Mouse (Mus musculus) spleen, adult 2 months (tissue): ENCODE data around the gene Sox4. TPM values are rescaled to one million over a fixed set of nuclear protein-coding genes. Genes with fewer than 3 reads are reported as not detected.

Experiments used
- DNase-seq, 2 experiments: peaks; one replicate each; pipeline versions ENCODE4 v3.0.0 to v3.0.0-alpha.2; 2012 to 2021; ENCODE audit warnings: low spot score in 2 of 2, low read depth in 1 of 2
- H3K27ac ChIP-seq: fragments of 200-500 bp; 2 replicates; pipeline ENCODE4 v1.5.1; 2012; ENCODE audit warnings: low read length, inconsistent platforms; ENCODE audit not compliant: insufficient read depth
- H3K27me3 ChIP-seq: fragments of 200-500 bp; 2 replicates; pipeline ENCODE4 v1.6.1; 2012; ENCODE audit warnings: mild to moderate bottlenecking, moderate library complexity, low read length, inconsistent platforms; ENCODE audit not compliant: control insufficient read depth, insufficient read depth
- H3K36me3 ChIP-seq: fragments of 200-500 bp; 2 replicates; pipeline ENCODE4 v1.6.1; 2012; ENCODE audit warnings: mild to moderate bottlenecking, low read length, inconsistent platforms; ENCODE audit not compliant: control insufficient read depth, insufficient read depth
- H3K4me1 ChIP-seq: fragments of 200-500 bp; 2 replicates; pipeline ENCODE4 v1.6.1; 2011; ENCODE audit warnings: inconsistent platforms; ENCODE audit not compliant: control insufficient read depth, insufficient read depth, insufficient read length
- H3K4me3 ChIP-seq: fragments of 200-500 bp; 2 replicates; pipeline ENCODE4 v1.5.1; 2011; ENCODE audit warnings: mild to moderate bottlenecking, inconsistent platforms; ENCODE audit not compliant: insufficient read depth, insufficient read length; ENCODE audit errors: extremely low read depth
- CTCF ChIP-seq: fragments of 200-500 bp; IDR thresholded peaks from 2 replicates; pipeline ENCODE4 v1.5.1; 2011; ENCODE audit warnings: mild to moderate bottlenecking, inconsistent platforms; ENCODE audit not compliant: insufficient read depth, insufficient read length, insufficient replicate concordance; ENCODE audit errors: extremely low read depth
- POLR2A ChIP-seq: fragments of 200-500 bp; IDR thresholded peaks from 2 replicates; pipeline ENCODE4 v1.6.1; 2011; ENCODE audit warnings: low read depth, low read length, inconsistent platforms
- WGBS: fragments of 180-500 bp; shearing (Covaris S2); methylation state at CpG from one replicate; pipeline ENCODE4 v1.1.7; 2018; 5-methylcytosine and 5-hydroxymethylcytosine counted together
- polyA plus RNA-seq: library from polyadenylated mRNA; depleted of rRNA; stranded (reverse); fragments of >200 nt; gene quantifications from 2 replicates; pipeline ENCODE4 v1.2.3, GENCODE M21; 2012

Sox4 gene
- polyA plus RNA-seq, 1 experiment = 6.0 TPM

DNA sequence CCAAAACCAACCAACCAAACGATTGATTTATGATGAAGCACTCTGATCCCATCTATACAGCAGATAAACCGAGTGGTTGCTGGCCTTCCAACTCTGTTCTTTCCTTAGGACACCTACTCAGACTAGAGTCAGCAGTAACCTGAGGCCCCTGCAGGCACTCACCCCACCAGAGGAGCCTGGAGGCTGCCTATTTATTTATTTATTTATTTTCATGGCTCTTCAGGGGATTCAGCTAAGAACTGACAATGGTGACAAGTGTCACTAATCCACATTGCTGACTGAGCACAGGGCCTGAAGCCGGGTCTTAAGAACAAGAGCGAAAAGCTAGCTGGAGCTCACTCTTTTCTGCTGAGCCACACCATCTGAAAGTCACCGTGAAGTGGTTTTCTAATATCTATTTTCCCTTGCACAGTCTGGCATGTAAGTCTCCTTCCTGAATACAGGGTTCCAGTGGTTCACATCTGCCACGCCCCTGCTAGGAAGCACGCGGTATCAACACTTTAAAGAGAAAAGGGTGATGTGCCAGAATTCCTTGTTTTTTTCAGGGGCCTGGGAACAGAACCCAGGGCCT, 6.9 kb downstream of the Sox4 start:
- no peak overlapping the region for H3K27ac ChIP-seq
- peaks cover 7% of the 10 kb centered on the region for H3K4me1 ChIP-seq
- 45% methylated on average over 8 of the region's 8 CpGs for WGBS
- no peak for DNase-seq
- no peak for TF ChIP-seq CTCF
- TF ChIP-seq POLR2A = no peak
- no peaks in the 10 kb centered on the region for H3K36me3 ChIP-seq
- no peak overlapping the region for H3K4me3 ChIP-seq
- H3K27me3 ChIP-seq = peaks cover 2% of the 10 kb centered on the region; the same call in 1 of the 2 replicates

DNA sequence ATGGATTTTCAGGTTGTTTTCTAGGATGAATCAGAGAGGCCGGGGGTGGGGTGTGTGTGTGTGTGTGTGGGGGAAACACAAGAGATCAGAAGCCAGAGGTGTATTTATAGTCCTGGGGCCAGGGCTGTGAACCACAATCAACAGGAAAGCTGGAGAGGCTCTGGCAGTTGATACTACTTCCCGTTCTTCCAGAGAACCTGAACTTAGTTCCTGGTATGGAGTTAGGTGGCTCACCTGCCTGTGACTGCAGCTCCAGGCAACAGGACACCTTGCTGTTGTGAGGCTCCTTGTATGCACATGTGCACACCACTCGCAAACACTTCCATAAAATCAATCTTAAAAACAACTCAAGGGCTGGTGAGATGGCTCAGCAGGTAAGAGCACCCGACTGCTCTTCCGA, 7.8 kb downstream of the Sox4 start:
- WGBS = 56% methylated on average over 5 of the region's 5 CpGs
- peaks cover 5% of the 10 kb centered on the region for H3K4me1 ChIP-seq
- DNase-seq = no peak

GRCm38 (mm10) chr13:28942926-28943325, 10.6 kb downstream of the Sox4 start:
- TF ChIP-seq POLR2A (no peak), CTCF (no peak)
- H3K36me3 ChIP-seq = no peaks in the 10 kb centered on the region
- DNase-seq = no peak
- H3K4me3 ChIP-seq = no peak overlapping the region
- WGBS = 19% methylated on average over 4 of the region's 4 CpGs
- H3K27me3 ChIP-seq = no peaks in the 10 kb centered on the region
- H3K27ac ChIP-seq = no peak overlapping the region
- peaks cover 5% of the 10 kb centered on the region for H3K4me1 ChIP-seq

More for the DNA sequence above, 7.8 kb downstream of the Sox4 start:
- H3K27me3 ChIP-seq = no peaks in the 10 kb centered on the region
- no peaks in the 10 kb centered on the region for H3K36me3 ChIP-seq
- TF ChIP-seq POLR2A = no peak
- no peak for TF ChIP-seq CTCF
- H3K27ac ChIP-seq = no peak overlapping the region
- H3K4me3 ChIP-seq = no peak overlapping the region

DNA sequence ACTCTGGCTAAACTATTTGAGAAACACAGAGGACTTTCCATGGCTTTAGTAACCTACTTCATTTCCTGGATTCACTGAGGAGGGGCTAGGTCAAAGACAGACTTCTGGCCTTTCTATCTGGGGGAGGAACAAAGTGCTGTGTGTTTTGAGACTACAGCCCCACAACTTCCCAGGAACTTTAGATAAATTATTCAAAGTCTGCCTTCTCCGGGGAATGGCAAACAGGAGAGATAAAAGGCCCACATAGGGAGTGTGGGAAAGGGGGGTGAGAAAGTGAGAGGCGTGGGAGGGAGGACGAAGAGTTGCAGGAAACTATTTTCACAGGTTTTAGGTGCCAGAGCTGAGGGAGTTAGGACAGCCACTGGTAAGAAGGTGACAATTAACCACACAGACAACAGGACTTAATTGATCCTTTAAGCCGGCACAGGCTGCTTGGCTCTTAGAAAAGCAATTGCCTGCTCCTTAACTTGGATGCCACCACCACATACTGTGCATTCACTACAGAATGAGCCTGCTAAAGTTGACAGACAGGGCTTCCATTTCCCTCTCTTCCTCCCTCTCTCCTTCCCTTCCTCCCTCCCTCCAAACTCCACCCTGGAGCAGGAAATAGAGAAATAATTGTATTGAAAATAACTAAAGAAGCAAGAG, 11.4 kb downstream of the Sox4 start:
- TF ChIP-seq CTCF (no peak), POLR2A (no peak)
- WGBS = 31% methylated on average over 4 of the region's 4 CpGs
- no peak for DNase-seq
- Histone ChIP-seq H3K27ac (no peak overlapping the region), H3K27me3 (no peaks in the 10 kb centered on the region), H3K4me1 (peaks cover 5% of the 10 kb centered on the region), H3K4me3 (no peak overlapping the region), H3K36me3 (no peaks in the 10 kb centered on the region)

GRCm38 (mm10) chr13:28933375-28933774, 20.1 kb downstream of the Sox4 start:
- no peaks in the 10 kb centered on the region for H3K4me1 ChIP-seq
- no peaks in the 10 kb centered on the region for H3K27me3 ChIP-seq
- 87% methylated on average over 8 of the region's 8 CpGs for WGBS
- TF ChIP-seq CTCF = no peak
- TF ChIP-seq POLR2A = no peak
- H3K27ac ChIP-seq = no peak overlapping the region
- H3K36me3 ChIP-seq = no peaks in the 10 kb centered on the region
- H3K4me3 ChIP-seq = no peak overlapping the region
- no peak for DNase-seq

DNA sequence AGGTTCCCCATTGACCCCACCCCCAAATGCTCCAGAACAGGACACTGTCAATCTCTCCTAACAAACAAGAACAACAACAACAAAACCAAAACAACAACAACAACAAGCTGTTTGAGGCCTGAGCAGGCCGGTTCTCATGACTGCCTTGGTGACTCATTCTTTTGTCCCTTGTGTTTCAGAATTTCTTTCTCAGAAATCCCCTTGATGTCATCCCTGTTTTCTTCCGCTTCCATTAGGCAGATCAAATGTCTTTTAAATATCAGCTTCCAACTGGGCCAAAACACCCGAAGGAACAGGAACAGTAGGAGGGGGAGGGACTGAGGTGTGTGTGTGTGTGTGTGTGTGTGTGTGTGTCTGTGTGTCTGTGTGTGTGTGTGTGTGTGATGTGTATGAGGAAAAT, 21.7 kb downstream of the Sox4 start:
- H3K4me1 ChIP-seq = no peaks in the 10 kb centered on the region
- no peaks in the 10 kb centered on the region for H3K27me3 ChIP-seq
- no peak overlapping the region for H3K27ac ChIP-seq
- no peaks in the 10 kb centered on the region for H3K36me3 ChIP-seq
- DNase-seq = no peak
- TF ChIP-seq CTCF (no peak), POLR2A (no peak)
- H3K4me3 ChIP-seq = no peak overlapping the region
- WGBS = 70% methylated on average over 3 of the region's 3 CpGs

- no peaks in the 10 kb centered on the region for H3K36me3 ChIP-seq
- H3K27me3 ChIP-seq = no peaks in the 10 kb centered on the region
- no peak overlapping the region for H3K4me3 ChIP-seq
- H3K27ac ChIP-seq = no peak overlapping the region
- WGBS = 88% methylated on average over 3 of the region's 3 CpGs
- H3K4me1 ChIP-seq = no peaks in the 10 kb centered on the region
- TF ChIP-seq POLR2A = no peak
- TF ChIP-seq CTCF = no peak
- DNase-seq = no peak
These were observed 22.2 kb downstream of the Sox4 start for GRCm38 (mm10) chr13:28931266-28931665.
